ENCODE assay signal across 8 mouse cellular contexts in the genomic region with DNA sequence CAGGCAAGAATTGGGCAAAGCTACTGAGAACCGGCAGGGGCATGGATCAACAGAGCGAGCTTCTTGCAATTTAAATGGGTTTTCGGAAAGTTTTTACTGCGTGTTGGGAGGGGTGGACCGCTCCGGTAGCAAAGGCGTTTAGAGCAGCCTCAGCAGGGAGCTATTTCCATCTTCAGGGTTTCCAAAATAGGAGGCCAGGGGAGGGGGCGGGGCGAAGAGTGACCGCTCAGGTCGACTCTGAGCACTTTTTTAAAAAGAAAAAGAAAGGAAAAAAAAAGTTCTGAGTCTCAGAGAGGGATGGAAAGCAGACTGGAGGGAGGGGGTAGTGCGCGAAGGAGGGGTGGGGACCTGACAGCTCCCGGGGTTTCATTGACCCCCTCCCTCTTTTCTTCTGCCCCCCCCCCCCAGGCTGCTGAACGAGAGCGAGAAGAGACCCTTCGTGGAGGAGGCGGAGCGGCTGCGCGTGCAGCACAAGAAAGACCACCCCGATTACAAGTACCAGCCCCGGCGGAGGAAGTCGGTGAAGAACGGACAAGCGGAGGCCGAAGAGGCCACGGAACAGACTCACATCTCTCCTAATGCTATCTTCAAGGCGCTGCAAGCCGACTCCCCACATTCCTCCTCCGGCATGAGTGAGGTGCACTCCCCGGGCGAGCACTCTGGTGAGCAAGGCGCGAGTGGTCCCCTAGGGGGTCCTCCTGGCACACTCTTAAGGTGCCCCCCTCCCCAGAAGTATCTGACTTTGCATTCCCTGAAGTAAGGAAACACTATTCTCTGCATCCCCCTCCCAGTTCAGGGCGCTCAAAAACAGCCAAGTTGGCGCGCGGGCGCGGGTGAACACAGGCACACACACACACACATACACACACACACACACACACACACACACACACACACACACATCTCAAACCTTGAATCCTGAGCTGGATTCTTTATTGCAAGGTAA. TPM values are rescaled to one million over a fixed set of nuclear protein-coding genes. Genes with fewer than 3 reads are reported as not detected.
DNase-seq lines count a peak whose midpoint lies in the region; ATAC-seq and TF ChIP-seq lines count a peak whose summit lies in the region.

No protein-coding gene starts in this region.

- no peaks in the 10 kb centered on the region; the same call in 1 of the 2 replicates for H3K4me1 ChIP-seq in forebrain, postnatal 0 days (ENCODE audit: insufficient read depth)
- no peaks in the 10 kb centered on the region; the same call in 1 of the 2 replicates for H3K4me1 ChIP-seq in liver, embryonic 13.5 days (replicated peaks)
- H3K4me1 ChIP-seq in testis, adult 2 months (ENCODE audit: control insufficient read depth, insufficient read depth, low read length) = peaks cover 13% of the 10 kb centered on the region

- no peak for TF ChIP-seq CTCF in forebrain, postnatal 0 days (IDR thresholded peaks at IDR 0.05; ENCODE audit: low read depth)
- no peak for TF ChIP-seq CTCF in testis, adult 2 months (IDR thresholded peaks at IDR 0.05; ENCODE audit: control insufficient read depth, insufficient read depth, insufficient replicate concordance, low read depth, low read length)

- TF ChIP-seq POLR2A in testis, adult 2 months (IDR thresholded peaks at IDR 0.05; ENCODE audit: control insufficient read depth, low read depth, low read length) = no peak

- H3K4me3 ChIP-seq in forebrain, postnatal 0 days (ENCODE audit: low read depth, low read length) = peak overlapping the region; percentile 57
- peak overlapping the region; percentile 49 for H3K4me3 ChIP-seq in liver, embryonic 13.5 days (replicated peaks)
- peak overlapping the region; percentile 52 for H3K4me3 ChIP-seq in testis, adult 2 months (ENCODE audit: control insufficient read depth, low read depth, low read length)

- peak; percentile 31 for DNase-seq in kidney, postnatal 10 days
- no peak for DNase-seq in kidney, adult 9 months
- DNase-seq in adipocyte (ENCODE audit: low spot score) = peak; percentile 41
- DNase-seq in forebrain, postnatal 0 days = peak; percentile 51
- DNase-seq in liver, embryonic 13.5 days = no peak
- no peak for DNase-seq in cerebellum, adult 8-10 months

- no peak for ATAC-seq in forebrain, postnatal 0 days
- no peak for ATAC-seq in liver, embryonic 13.5 days (ENCODE audit: low read depth)
- no peak for ATAC-seq in erythroid progenitor cell, adult 5-6 weeks (replicated peaks; ENCODE audit: low FRiP score, poor library complexity, severe bottlenecking)

- H3K27me3 ChIP-seq in forebrain, postnatal 0 days (ENCODE audit: insufficient read depth, low read length) = no peaks in the 10 kb centered on the region
- peaks cover 87% of the 10 kb centered on the region for H3K27me3 ChIP-seq in liver, embryonic 13.5 days
- H3K27me3 ChIP-seq in testis, adult 2 months (ENCODE audit: control insufficient read depth, insufficient read depth, low read length) = peaks cover 5% of the 10 kb centered on the region; the same call in 1 of the 2 replicates

- peak overlapping the region; percentile 55 for H3K9ac ChIP-seq in forebrain, postnatal 0 days
- H3K9ac ChIP-seq in liver, embryonic 13.5 days = no peak overlapping the region

- H3K36me3 ChIP-seq in forebrain, postnatal 0 days (ENCODE audit: insufficient read depth) = no peaks in the 10 kb centered on the region
- no peaks in the 10 kb centered on the region for H3K36me3 ChIP-seq in liver, embryonic 13.5 days
- H3K36me3 ChIP-seq in testis, adult 2 months (ENCODE audit: control insufficient read depth, insufficient read depth, low read length) = no peaks in the 10 kb centered on the region

- WGBS in forebrain, postnatal 0 days = under 1% methylated on average over 42 of the region's 42 CpGs
- WGBS in liver, embryonic 13.5 days (ENCODE audit: insufficient replicate concordance) = 2% methylated on average over 39 of the region's 42 CpGs

- no peaks in the 10 kb centered on the region for H3K9me3 ChIP-seq in forebrain, postnatal 0 days (ENCODE audit: low read length)
- no peaks in the 10 kb centered on the region for H3K9me3 ChIP-seq in liver, embryonic 13.5 days (replicated peaks)

- peak overlapping the region; percentile 45; the same call in 1 of the 2 replicates for H3K27ac ChIP-seq in forebrain, postnatal 0 days (ENCODE audit: low read depth, low read length)
- no peak overlapping the region for H3K27ac ChIP-seq in liver, embryonic 13.5 days
- H3K27ac ChIP-seq in testis, adult 2 months (ENCODE audit: control insufficient read depth, insufficient read depth, low read depth, low read length) = no peak overlapping the region

- peak overlapping the region; percentile 94 for H3K4me2 ChIP-seq in forebrain, postnatal 0 days (ENCODE audit: low read depth)
- peak overlapping the region; percentile 57 for H3K4me2 ChIP-seq in liver, embryonic 13.5 days

RNA-seq across cellular contexts. Expression of a gene that starts 1.6 kb away (rescaled TPM):
- total RNA-seq in forebrain, postnatal 0 days (2014; rRNA removed) = 5.8 and 6.1 TPM in 2 replicates
- 29.8 and 46.6 TPM in 2 replicates for polyA plus RNA-seq in forebrain, postnatal 0 days (2015; fragmentation: Nextera tagmentation; extraction: Ambion mirVana)
- polyA plus RNA-seq in liver, embryonic 13.5 days (2015; fragmentation: Nextera tagmentation; extraction: Ambion mirVana) = 1.1 and 1.6 TPM in 2 replicates
- polyA plus RNA-seq in testis, adult 2 months (2012; rRNA removed) = 5.5 and 6.6 TPM in 2 replicates
- not detected in 2 replicates for total RNA-seq in erythroid progenitor cell, adult 5-6 weeks (2015; ENCODE audit: low replicate concordance)
- not detected in 2 replicates for total RNA-seq in erythroid progenitor cell, adult 5-6 weeks (2017; ENCODE audit: low replicate concordance)

Comparison
In these comparisons a context has a peak if more than half of its experiments do, and no peak if none do; other contexts are left out.
1. DNase-seq: peak in kidney, postnatal 10 days (single experiment), adipocyte (single experiment) and forebrain, postnatal 0 days (single experiment); none in kidney, adult 9 months (single experiment), liver, embryonic 13.5 days (single experiment) and cerebellum, adult 8-10 months (single experiment).
2. Peak in every context shown above with its lines, with median percentiles within 50 percentile points of each other: H3K4me3 ChIP-seq.